Mouse (Mus musculus) C2C12 (cell line): ENCODE measurements at regions not wholly inside any gene's neighbourhood (a gene's known extent, or its start where the extent isn't known, plus 50 kb on each side); places are given as distances from the start of the nearest gene placed in this dataset.

Experiments used
- CEBPB ChIP-seq: IDR thresholded peaks from one replicate; pipeline ENCODE4 v1.6.1; 2011; ENCODE audit warnings: low read depth, mild to moderate bottlenecking, control low read depth, moderate library complexity
- CTCF ChIP-seq: IDR thresholded peaks from one replicate; pipeline ENCODE4 v1.5.1; 2011; ENCODE audit not compliant: control insufficient read depth, insufficient read depth, insufficient read length
- FOSL1 ChIP-seq: IDR thresholded peaks from one replicate; pipeline ENCODE4 v1.8.0; 2011; ENCODE audit warnings: mild to moderate bottlenecking, low read length; ENCODE audit not compliant: poor library complexity, insufficient read depth, severe bottlenecking
- MAX ChIP-seq: IDR thresholded peaks from one replicate; pipeline ENCODE4 v1.6.1; 2011; ENCODE audit warnings: mild to moderate bottlenecking, control low read depth
- MYOD1 ChIP-seq: IDR thresholded peaks from one replicate; pipeline ENCODE4 v1.6.1; 2011; ENCODE audit warnings: low read depth; ENCODE audit not compliant: control insufficient read depth, insufficient read length
- MYOG ChIP-seq: IDR thresholded peaks from one replicate; pipeline ENCODE4 v1.6.1; 2011; ENCODE audit not compliant: control insufficient read depth, insufficient read length; ENCODE audit errors: extremely low read depth
- USF1 ChIP-seq: IDR thresholded peaks from one replicate; pipeline ENCODE4 v1.6.1; 2011; ENCODE audit warnings: low read depth, mild to moderate bottlenecking, control low read depth, moderate library complexity

- TF ChIP-seq CTCF (no peak), USF1 (no peak), CEBPB (no peak), MAX (no peak), FOSL1 (no peak), MYOG (no peak), MYOD1 (no peak)
These were observed 126.6 kb downstream of the Lnpk start for GRCm38 (mm10) chr2:74452679-74453078.
